Mouse (Mus musculus) erythroblast, adult 5-6 weeks (primary cell): ENCODE data around the gene Dyrk1a. TPM values are rescaled to one million over a fixed set of nuclear protein-coding genes. Genes with fewer than 3 reads are reported as not detected.

Source experiments
- ATAC-seq: replicated peaks from 2 replicates; pipeline ENCODE4 v1.8.0; 2016; ENCODE audit warnings: moderate number of reproducible peaks, mild to moderate bottlenecking, moderate TSS enrichment, inconsistent platforms; ENCODE audit not compliant: poor library complexity, low FRiP score, severe bottlenecking
- total RNA-seq, 2 experiments: library from RNA; stranded (forward) in 1 of 2; stranded (reverse) in 1 of 2; fragments of 150-400 nt in 1 of 2; fragments of 200-764, 138-1000 nt in 1 of 2; gene quantifications; 2 replicates each; pipeline versions ENCODE4 v1.2.3 to v1.2.4; 2015 to 2017; ENCODE audit warnings: low replicate concordance in 2 of 2

Gene Dyrk1a
- total RNA-seq (2015; ENCODE audit: low replicate concordance) (34.3 and 65.1 TPM in 2 replicates), total RNA-seq (2017; ENCODE audit: low replicate concordance) (60.3 and 66.8 TPM in 2 replicates)

- ATAC-seq = peak; percentile 87
Measured at GRCm38 (mm10) chr16:94569229-94570176, at the start of gene Dyrk1a. Dyrk1a (plus strand) TSS chr16:94570010.

- no peak for ATAC-seq
Measured at GRCm38 (mm10) chr16:94523594-94524377, 46.0 kb upstream of the Dyrk1a start.

GRCm38 (mm10) chr16:94524691-94525090 is 45.1 kb upstream of the Dyrk1a start:
- no peak for ATAC-seq

GRCm38 (mm10) chr16:94525955-94526343 is 43.9 kb upstream of the Dyrk1a start:
- peak; percentile 34; the same call in 1 of the 2 replicates for ATAC-seq

GRCm38 (mm10) chr16:94526344-94527151 is 43.3 kb upstream of the Dyrk1a start, which contains the start of gene Vps26c:
Vps26c (minus strand) TSS chr16:94526830.
- ATAC-seq = peak; percentile 94

GRCm38 (mm10) chr16:94527152-94527534 is 42.7 kb upstream of the Dyrk1a start:
- no peak for ATAC-seq

- no peak for ATAC-seq
Measured at GRCm38 (mm10) chr16:94527546-94527945, 42.3 kb upstream of the Dyrk1a start.

- no peak for ATAC-seq
Measured at GRCm38 (mm10) chr16:94531268-94531667, 38.5 kb upstream of the Dyrk1a start.

GRCm38 (mm10) chr16:94533679-94534078 is 36.1 kb upstream of the Dyrk1a start:
- no peak for ATAC-seq

GRCm38 (mm10) chr16:94535716-94536115 is 34.1 kb upstream of the Dyrk1a start:
- ATAC-seq = no peak

GRCm38 (mm10) chr16:94536417-94537158 is 33.2 kb upstream of the Dyrk1a start:
- no peak for ATAC-seq

- ATAC-seq = no peak
Measured at GRCm38 (mm10) chr16:94537159-94537527, 32.7 kb upstream of the Dyrk1a start.

GRCm38 (mm10) chr16:94540140-94540539 is 29.7 kb upstream of the Dyrk1a start:
- ATAC-seq = no peak

GRCm38 (mm10) chr16:94542898-94543297 is 26.9 kb upstream of the Dyrk1a start:
- ATAC-seq = no peak

GRCm38 (mm10) chr16:94544540-94545105 is 25.2 kb upstream of the Dyrk1a start:
- ATAC-seq = no peak

GRCm38 (mm10) chr16:94545781-94546562 is 23.8 kb upstream of the Dyrk1a start:
- no peak for ATAC-seq

GRCm38 (mm10) chr16:94549813-94550212 is 20.0 kb upstream of the Dyrk1a start:
- ATAC-seq = no peak

- no peak for ATAC-seq
Measured at GRCm38 (mm10) chr16:94551934-94552333, 17.9 kb upstream of the Dyrk1a start.
